ENCODE assay signal across 5 mouse cellular contexts in the genomic region with DNA sequence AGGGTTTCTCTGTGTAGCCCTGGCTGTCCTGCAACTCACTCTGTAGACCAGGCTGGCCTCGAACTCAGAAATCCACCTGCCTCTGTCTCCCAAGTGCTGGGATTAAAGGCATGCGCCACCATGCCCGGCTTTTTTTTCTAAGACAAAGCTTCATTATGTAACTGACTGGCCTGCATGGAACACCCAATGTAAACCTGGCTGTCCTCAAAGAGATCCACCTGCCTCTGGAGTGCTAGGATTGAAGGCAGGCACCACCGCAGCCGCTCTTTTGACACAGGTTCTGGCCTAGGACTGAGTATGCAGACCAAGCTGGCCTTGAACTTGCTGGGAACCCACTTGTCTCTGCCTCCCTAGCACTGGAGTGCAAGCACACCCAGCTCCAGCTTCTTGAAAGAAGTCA. TPM values are rescaled to one million over a fixed set of nuclear protein-coding genes. Genes with fewer than 3 reads are reported as not detected.
DNase-seq lines count a peak whose midpoint lies in the region; ATAC-seq lines count a peak whose summit lies in the region.
"Not testable (repeated sequence)": the region's sequence is repeated elsewhere in the genome, so short reads cannot be mapped to it uniquely, and the experiment has no call there.

No protein-coding gene starts in this region.

- 91% methylated on average over 5 of the region's 5 CpGs for whole genome bisulfite sequencing in liver, embryonic 12.5 days (ENCODE audit: insufficient replicate concordance)
- 90% methylated on average over 5 of the region's 5 CpGs for WGBS in liver, embryonic 15.5 days (ENCODE audit: insufficient replicate concordance)
- WGBS in midbrain, embryonic 11.5 days, result 93% methylated on average over 5 of the region's 5 CpGs

- not testable (repeated sequence) for H3K4me2 ChIP-seq in liver, embryonic 12.5 days; liver, embryonic 15.5 days; midbrain, embryonic 11.5 days

- H3K4me1 ChIP-seq in liver, embryonic 12.5 days, result peaks cover 23% of the 10 kb centered on the region
- peaks cover 21% of the 10 kb centered on the region for H3K4me1 ChIP-seq in liver, embryonic 15.5 days (replicated peaks)
- not testable (repeated sequence) for H3K4me1 ChIP-seq in midbrain, embryonic 11.5 days (ENCODE audit: control insufficient read depth, insufficient read depth, low read length)

- DNase-seq in R1 (ENCODE audit: low read depth, low spot score), result peak; percentile 36
- peak; percentile 85 for DNase-seq in heart, adult 11 months
- DNase-seq in midbrain, embryonic 11.5 days (ENCODE audit: low spot score, missing footprints), result peak; percentile 57

- peak overlapping the region; percentile 10; the same call in 1 of the 2 replicates for H3K27ac ChIP-seq in liver, embryonic 12.5 days
- H3K27ac ChIP-seq in liver, embryonic 15.5 days (replicated peaks), result peak overlapping the region; percentile 38; the same call in 1 of the 2 replicates
- not testable (repeated sequence) for H3K27ac ChIP-seq in midbrain, embryonic 11.5 days (ENCODE audit: low read depth, low read length)

- ATAC-seq in liver, embryonic 12.5 days; liver, embryonic 15.5 days (ENCODE audit: insufficient read depth); midbrain, embryonic 11.5 days (ENCODE audit: low FRiP score): not testable (repeated sequence)

- not testable (repeated sequence) for H3K4me3 ChIP-seq in liver, embryonic 12.5 days; liver, embryonic 15.5 days (replicated peaks); midbrain, embryonic 11.5 days (ENCODE audit: low read depth, low read length)

- peaks cover 42% of the 10 kb centered on the region for H3K36me3 ChIP-seq in liver, embryonic 12.5 days
- peaks cover 36% of the 10 kb centered on the region for H3K36me3 ChIP-seq in liver, embryonic 15.5 days (replicated peaks)
- H3K36me3 ChIP-seq in midbrain, embryonic 11.5 days (ENCODE audit: control insufficient read depth, insufficient read depth, low read length), result not testable (repeated sequence)

- not testable (repeated sequence) for H3K27me3 ChIP-seq in liver, embryonic 12.5 days (replicated peaks); liver, embryonic 15.5 days; midbrain, embryonic 11.5 days (ENCODE audit: control insufficient read depth, insufficient read depth, low read length)

- not testable (repeated sequence) for H3K9me3 ChIP-seq in liver, embryonic 12.5 days (replicated peaks); liver, embryonic 15.5 days (replicated peaks); midbrain, embryonic 11.5 days (ENCODE audit: control insufficient read depth, low read length)

- H3K9ac ChIP-seq in liver, embryonic 12.5 days; liver, embryonic 15.5 days; midbrain, embryonic 11.5 days (ENCODE audit: low read length): not testable (repeated sequence)

RNA-seq across cellular contexts. Expression of gene Memo1, which starts 1.7 kb away (rescaled TPM):
- polyA plus RNA-seq in liver, embryonic 12.5 days (2016; fragmentation: Nextera tagmentation; extraction: Ambion mirVana), result 97.7 and 98.5 TPM in 2 replicates
- polyA plus RNA-seq in liver, embryonic 15.5 days (2015; fragmentation: Nextera tagmentation; extraction: Ambion mirVana), result 88.8 and 96.4 TPM in 2 replicates
- 85.9 and 90.2 TPM in 2 replicates for polyA plus RNA-seq in midbrain, embryonic 11.5 days (2014; fragmentation: Nextera tagmentation; extraction: Ambion mirVana)

RNA-seq across cellular contexts. Expression of gene Dpy30, which starts 26.8 kb away (rescaled TPM):
- 204 and 209 TPM in 2 replicates for polyA plus RNA-seq in liver, embryonic 12.5 days (2016; fragmentation: Nextera tagmentation; extraction: Ambion mirVana)
- 98.0 and 119 TPM in 2 replicates for polyA plus RNA-seq in liver, embryonic 15.5 days (2015; fragmentation: Nextera tagmentation; extraction: Ambion mirVana)
- polyA plus RNA-seq in midbrain, embryonic 11.5 days (2014; fragmentation: Nextera tagmentation; extraction: Ambion mirVana), result 276 and 277 TPM in 2 replicates

RNA-seq across cellular contexts. Expression of gene Spast, which starts 41.8 kb away (rescaled TPM):
- 10.6 and 10.7 TPM in 2 replicates for polyA plus RNA-seq in liver, embryonic 12.5 days (2016; fragmentation: Nextera tagmentation; extraction: Ambion mirVana)
- 5.2 and 5.3 TPM in 2 replicates for polyA plus RNA-seq in liver, embryonic 15.5 days (2015; fragmentation: Nextera tagmentation; extraction: Ambion mirVana)
- 46.8 and 48.8 TPM in 2 replicates for polyA plus RNA-seq in midbrain, embryonic 11.5 days (2014; fragmentation: Nextera tagmentation; extraction: Ambion mirVana)
